Mouse (Mus musculus) liver, postnatal 0 days (tissue): Measurements from ENCODE around the gene Gfpt1.

Experiments used
- CTCF ChIP-seq: sonication (generic); IDR thresholded peaks from 2 replicates; pipeline ENCODE4 v1.5.1; 2016; ENCODE audit warnings: antibody characterized with exemption, low read depth
- EP300 ChIP-seq: IDR thresholded peaks from 2 replicates; pipeline ENCODE4 v1.6.1; 2016; ENCODE audit warnings: antibody characterized with exemption, low read depth, mild to moderate bottlenecking

DNA sequence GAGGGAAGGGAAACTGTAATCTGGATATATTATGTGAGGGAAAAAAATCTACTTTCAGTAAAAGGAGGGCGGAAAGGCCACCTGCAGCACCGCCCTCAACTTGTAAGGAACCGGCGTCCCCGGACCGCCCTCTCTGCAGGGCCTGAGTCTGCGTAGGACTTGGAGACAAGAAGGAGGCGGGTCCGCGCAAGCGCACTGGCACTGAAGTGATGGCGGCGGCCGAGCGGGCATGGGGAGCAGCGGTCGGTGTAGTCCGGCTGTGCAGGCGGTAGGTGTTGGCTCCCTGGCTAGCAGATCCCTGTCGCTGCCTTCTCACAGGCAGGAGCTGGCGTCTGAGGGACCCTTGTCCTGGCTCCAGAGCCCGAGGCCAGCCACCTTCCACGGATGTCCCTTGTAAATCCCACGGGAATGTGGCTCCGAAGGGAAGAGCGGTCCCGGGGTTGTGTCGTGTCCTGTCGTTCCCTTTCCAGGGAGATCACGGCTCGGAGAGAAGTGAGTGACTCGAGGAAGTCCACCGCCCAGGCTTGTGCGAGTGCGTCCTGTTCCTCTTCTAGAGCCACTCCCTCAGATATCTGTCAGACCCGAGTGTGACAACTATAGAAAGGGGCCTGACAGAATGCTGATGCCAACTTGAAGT is 32.8 kb upstream of the Gfpt1 start:
- TF ChIP-seq CTCF: no peak
- no peak for TF ChIP-seq EP300
